Mouse (Mus musculus) thymus, adult 2 months (tissue): ENCODE measurements around the gene Fbxw2.

ENCODE experiments used
- CTCF ChIP-seq: fragments of 200-500 bp; IDR thresholded peaks from 2 replicates; pipeline ENCODE4 v1.5.1; 2012; ENCODE audit warnings: mild to moderate bottlenecking, control low read depth, low read length, moderate library complexity, borderline replicate concordance; ENCODE audit not compliant: control insufficient read depth, poor library complexity, insufficient read depth; ENCODE audit errors: extremely low read depth
- POLR2A ChIP-seq: fragments of 200-500 bp; IDR thresholded peaks from 2 replicates; pipeline ENCODE4 v1.6.1; 2012; ENCODE audit warnings: mild to moderate bottlenecking, low read length, control low read depth, moderate library complexity; ENCODE audit not compliant: control insufficient read depth, poor library complexity, insufficient read depth; ENCODE audit errors: extremely low read depth

GRCm38 (mm10) chr2:34764801-34765200 is 61.3 kb downstream of the Fbxw2 start:
- TF ChIP-seq CTCF (no peak), POLR2A (no peak)
